In the genomic region with DNA sequence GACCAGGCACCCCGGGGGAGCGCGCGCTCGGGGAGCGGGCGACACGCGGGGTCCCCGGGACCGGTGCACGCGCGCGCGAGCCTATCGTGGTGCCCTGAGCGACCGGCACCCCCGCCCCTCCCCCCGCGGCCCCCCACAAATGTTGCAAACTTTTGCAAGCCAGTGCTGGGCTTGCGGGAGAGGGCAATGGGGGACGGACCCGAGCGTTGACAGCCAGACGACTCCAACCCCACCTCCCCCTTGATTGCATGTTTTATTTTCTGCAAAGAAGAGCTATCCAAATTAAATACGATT, we compare ENCODE assay signal across 9 mouse cellular contexts. TPM values are rescaled to one million over a fixed set of nuclear protein-coding genes. Genes with fewer than 3 reads are reported as not detected.
DNase-seq lines count a peak whose midpoint lies in the region; ATAC-seq and TF ChIP-seq lines count a peak whose summit lies in the region.
"Had no signal": no experiment of that assay in that cellular context is flagged by ENCODE, and none has a peak within 500 bp of the region (broad histone marks: within the 10 kb centered on the region; RNA-seq: fewer than 3 reads in every experiment).

No protein-coding gene starts in this region.

- ATAC-seq in heart, embryonic 12.5 days (ENCODE audit: insufficient number of reproducible peaks, low FRiP score): no peak; the same call in 1 of the 2 replicates
- peak; percentile 52 for ATAC-seq in forebrain, embryonic 13.5 days
- ATAC-seq in liver, embryonic 13.5 days (ENCODE audit: low read depth): no peak
- no peak for ATAC-seq in inflammation-experienced regulatory T-cells, adult 6 months

- intact Hi-C loops in heart, postnatal 14 days (cut with DNase I): no loop called here

- peak overlapping the region; percentile 96 for H3K4me2 ChIP-seq in heart, embryonic 12.5 days
- peak overlapping the region; percentile 94 for H3K4me2 ChIP-seq in forebrain, embryonic 13.5 days
- H3K4me2 ChIP-seq in liver, embryonic 13.5 days: peak overlapping the region; percentile 61

- H3K36me3 ChIP-seq in heart, embryonic 12.5 days: no peaks in the 10 kb centered on the region
- H3K36me3 ChIP-seq in ES-Bruce4 (ENCODE audit: control insufficient read depth, insufficient read depth, low read length, poor library complexity, severe bottlenecking): no peaks in the 10 kb centered on the region
- H3K36me3 ChIP-seq in forebrain, embryonic 13.5 days (ENCODE audit: poor library complexity, severe bottlenecking): no peaks in the 10 kb centered on the region
- H3K36me3 ChIP-seq in liver, embryonic 13.5 days: no peaks in the 10 kb centered on the region

- H3K9ac ChIP-seq in heart, embryonic 12.5 days: peak overlapping the region; percentile 74
- peak overlapping the region; percentile 83 for H3K9ac ChIP-seq in ES-Bruce4 (ENCODE audit: low read depth, poor library complexity, severe bottlenecking)
- peak overlapping the region; percentile 78 for H3K9ac ChIP-seq in forebrain, embryonic 13.5 days
- H3K9ac ChIP-seq in liver, embryonic 13.5 days: peak overlapping the region; percentile 47

- H3K27me3 ChIP-seq in heart, embryonic 12.5 days (replicated peaks): peaks cover 6% of the 10 kb centered on the region; the same call in 1 of the 2 replicates
- H3K27me3 ChIP-seq in ES-Bruce4 (ENCODE audit: control insufficient read depth, insufficient read depth, low read length, poor library complexity, severe bottlenecking): no peaks in the 10 kb centered on the region; the same call in 1 of the 2 replicates
- peaks cover 15% of the 10 kb centered on the region for H3K27me3 ChIP-seq in forebrain, embryonic 13.5 days
- peaks cover 55% of the 10 kb centered on the region for H3K27me3 ChIP-seq in liver, embryonic 13.5 days
- H3K27me3 ChIP-seq: CH12.LX had no signal

- H3K4me1 ChIP-seq in heart, embryonic 12.5 days (replicated peaks): peaks cover 9% of the 10 kb centered on the region
- H3K4me1 ChIP-seq in ES-Bruce4 (ENCODE audit: control insufficient read depth, insufficient read depth, low read length): no peaks in the 10 kb centered on the region
- H3K4me1 ChIP-seq in forebrain, embryonic 13.5 days: peaks cover 23% of the 10 kb centered on the region
- no peaks in the 10 kb centered on the region for H3K4me1 ChIP-seq in liver, embryonic 13.5 days (replicated peaks)

- 2% methylated on average over 26 of the region's 28 CpGs for WGBS in heart, embryonic 12.5 days
- WGBS in forebrain, embryonic 13.5 days: 0% methylated on average over 28 of the region's 28 CpGs
- WGBS in liver, embryonic 13.5 days (ENCODE audit: insufficient replicate concordance): under 1% methylated on average over 28 of the region's 28 CpGs

- TF ChIP-seq EP300 in ES-Bruce4 (IDR thresholded peaks at IDR 0.05; ENCODE audit: insufficient read depth, low read depth, low read length): no peak

- H3K4me3 ChIP-seq in heart, embryonic 12.5 days: peak overlapping the region; percentile 99
- peak overlapping the region; percentile 97 for H3K4me3 ChIP-seq in ES-Bruce4 (ENCODE audit: low read depth, low read length)
- H3K4me3 ChIP-seq in forebrain, embryonic 13.5 days: peak overlapping the region; percentile 87
- peak overlapping the region; percentile 62 for H3K4me3 ChIP-seq in liver, embryonic 13.5 days (replicated peaks)

- no peak for TF ChIP-seq CTCF in ES-Bruce4 (IDR thresholded peaks at IDR 0.05; ENCODE audit: low read depth, low read length)

- peak overlapping the region; percentile 70 for H3K27ac ChIP-seq in heart, embryonic 12.5 days (ENCODE audit: poor library complexity, severe bottlenecking)
- no peak overlapping the region for H3K27ac ChIP-seq in ES-Bruce4 (ENCODE audit: insufficient read depth, low read length)
- H3K27ac ChIP-seq in forebrain, embryonic 13.5 days: peak overlapping the region; percentile 87
- 0 out of 2 replicates have a peak overlapping the region, but pooled peaks have one; percentile 53 for H3K27ac ChIP-seq in liver, embryonic 13.5 days

- no peak for TF ChIP-seq POLR2A in ES-Bruce4 (IDR thresholded peaks at IDR 0.05; ENCODE audit: insufficient read depth, low read length)

- H3K9me3 ChIP-seq in heart, embryonic 12.5 days (replicated peaks): no peaks in the 10 kb centered on the region
- no peaks in the 10 kb centered on the region for H3K9me3 ChIP-seq in ES-Bruce4 (replicated peaks; ENCODE audit: control insufficient read depth, insufficient read depth, low read length, poor library complexity, severe bottlenecking)
- no peaks in the 10 kb centered on the region for H3K9me3 ChIP-seq in forebrain, embryonic 13.5 days (replicated peaks)
- H3K9me3 ChIP-seq in liver, embryonic 13.5 days (replicated peaks): no peaks in the 10 kb centered on the region

- DNase-seq in heart, postnatal 14 days: no peak
- DNase-seq in liver, embryonic 13.5 days: no peak
- no peak for DNase-seq in natural killer cell, adult 2 months (ENCODE audit: low spot score in 2 of 2)
- DNase-seq in gastrocnemius, postnatal 25 days: no peak

RNA-seq across cellular contexts. Expression of gene Rora, which starts 0.4 kb away (rescaled TPM):
- polyA plus RNA-seq in heart, embryonic 12.5 days (2016; fragmentation: Nextera tagmentation; extraction: Ambion mirVana): 6.7 and 7.6 TPM in 2 replicates
- total RNA-seq in heart, postnatal 14 days (2021): 10 to 100 TPM; 23.3 to 32.9 TPM
- polyA plus RNA-seq in ES-Bruce4 (2011; ENCODE audit: insufficient read depth, insufficient read length, low read depth, missing spikeins): 1.8 and 3.6 TPM in 2 replicates
- polyA plus RNA-seq in forebrain, embryonic 13.5 days (2015; fragmentation: Nextera tagmentation; extraction: Ambion mirVana): 7.2 and 12.6 TPM in 2 replicates
- 2.7 and 2.9 TPM in 2 replicates for polyA plus RNA-seq in liver, embryonic 13.5 days (2015; fragmentation: Nextera tagmentation; extraction: Ambion mirVana)
- 10 to 100 TPM; 38.3 to 98.2 (median 52.9) TPM for polyA plus RNA-seq in inflammation-experienced regulatory T-cells, adult 6 months (2017; shearing (Covaris generic))
- total RNA-seq in gastrocnemius, postnatal 25 days (2021): 10 to 100 TPM; 54.8 to 56.1 TPM
